Mouse (Mus musculus): ENCODE results near the gene Cped1.
A peak's percentile ranks its signal among the peaks of the same experiment; 100 is the strongest.
"Not testable (repeated sequence)": the region's sequence is repeated elsewhere in the genome, so short reads cannot be mapped to it uniquely, and the experiment has no call there.

Gene Cped1

GRCm38 (mm10) chr6:22222087-22222486 lies 236.4 kb downstream of the Cped1 start:
- DNase-seq (ENCODE audit: low spot score in 2 of 2): no peak

DNA sequence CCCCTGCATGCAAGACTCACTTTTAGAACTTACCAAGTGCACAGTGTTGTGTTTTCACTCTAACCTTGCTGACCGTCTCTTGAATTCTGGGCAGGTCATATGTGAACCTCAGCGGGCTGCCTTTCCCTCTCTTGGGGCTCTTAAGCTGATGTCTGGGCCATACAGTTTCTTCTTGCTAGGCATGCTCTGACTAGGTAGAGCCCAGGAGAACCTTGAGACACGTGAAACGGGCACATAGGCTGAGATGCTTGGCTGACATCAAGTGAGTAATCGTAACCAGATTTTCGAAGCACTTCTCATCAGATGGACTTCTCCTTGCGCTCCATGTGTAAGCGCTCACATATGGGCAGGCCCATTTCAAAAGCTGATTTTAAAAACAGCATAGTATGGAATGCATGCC lies 237.2 kb downstream of the Cped1 start:
- no peak for DNase-seq (ENCODE audit: low spot score in 2 of 2)

GRCm38 (mm10) chr6:22224351-22224750 lies 238.6 kb downstream of the Cped1 start:
- DNase-seq (ENCODE audit: low spot score in 2 of 2): no peak

DNA sequence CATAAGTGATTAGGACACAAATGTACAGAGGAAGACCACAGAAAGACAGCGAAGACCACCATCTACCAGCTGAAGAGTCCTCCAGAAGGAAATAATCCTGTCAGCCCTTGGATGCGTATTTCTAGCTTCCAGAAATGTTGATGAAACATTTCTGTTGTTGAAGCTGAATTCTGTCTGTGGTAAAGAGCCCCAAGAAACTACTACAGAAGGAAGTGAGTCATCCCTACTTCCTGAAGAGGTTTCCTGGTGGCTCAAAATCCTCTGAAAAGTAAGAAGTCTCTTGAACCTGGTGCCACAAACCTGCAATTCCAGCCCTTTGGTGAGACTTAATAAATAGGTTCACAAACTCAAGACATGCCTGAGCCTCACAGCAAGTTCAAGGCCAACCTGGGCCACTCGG lies 245.5 kb downstream of the Cped1 start:
- DNase-seq (ENCODE audit: low spot score in 2 of 2): no peak

- no peak for DNase-seq (ENCODE audit: low spot score in 2 of 2)
Observed at GRCm38 (mm10) chr6:22233517-22233916, 247.8 kb downstream of the Cped1 start.

DNA sequence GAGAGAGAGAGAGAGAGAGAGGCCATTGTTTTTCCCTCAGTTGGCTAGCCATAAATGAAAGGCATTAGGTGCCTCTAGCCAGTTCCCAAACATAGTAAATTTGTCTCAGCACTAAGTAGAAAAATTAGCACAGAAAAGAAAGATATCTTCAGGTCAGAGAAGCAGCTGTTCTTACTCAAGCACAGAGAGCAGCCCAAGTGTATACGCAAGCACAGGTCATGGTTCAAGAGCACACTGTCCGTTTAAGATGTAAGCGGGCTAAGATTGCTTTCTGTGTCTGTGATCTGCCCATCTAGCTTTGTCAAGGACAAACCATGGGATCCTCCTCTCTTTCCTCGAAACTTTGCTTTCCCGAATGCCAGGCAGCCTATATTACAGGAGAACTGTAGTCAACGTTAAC lies 249.4 kb downstream of the Cped1 start:
- DNase-seq (ENCODE audit: low spot score in 2 of 2): no peak

GRCm38 (mm10) chr6:22243321-22243720 lies 257.6 kb downstream of the Cped1 start:
- DNase-seq (ENCODE audit: low spot score in 2 of 2): no peak

- no peak for DNase-seq (ENCODE audit: low spot score in 2 of 2)
Observed at GRCm38 (mm10) chr6:22246696-22247095, 261.0 kb downstream of the Cped1 start.

DNA sequence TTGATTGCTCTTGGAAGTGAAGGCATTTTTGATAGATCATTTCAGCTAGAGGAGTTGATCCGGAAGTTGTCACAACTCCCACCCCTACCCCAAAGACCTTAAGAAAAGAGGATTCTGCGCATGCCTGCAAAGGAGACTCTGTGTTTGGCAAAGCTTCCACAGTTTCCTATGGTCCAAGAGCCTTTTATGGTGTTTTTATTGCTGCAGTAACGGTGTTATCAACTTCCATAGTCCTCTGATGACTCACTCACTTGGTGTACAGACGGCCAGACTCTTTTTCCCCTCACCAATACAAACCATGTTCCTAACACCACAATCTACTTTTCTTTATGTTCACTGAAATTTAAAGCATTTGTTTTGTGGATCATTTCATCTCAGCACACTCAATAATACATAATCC lies 273.1 kb downstream of the Cped1 start:
- DNase-seq (ENCODE audit: low spot score in 2 of 2): no peak

DNA sequence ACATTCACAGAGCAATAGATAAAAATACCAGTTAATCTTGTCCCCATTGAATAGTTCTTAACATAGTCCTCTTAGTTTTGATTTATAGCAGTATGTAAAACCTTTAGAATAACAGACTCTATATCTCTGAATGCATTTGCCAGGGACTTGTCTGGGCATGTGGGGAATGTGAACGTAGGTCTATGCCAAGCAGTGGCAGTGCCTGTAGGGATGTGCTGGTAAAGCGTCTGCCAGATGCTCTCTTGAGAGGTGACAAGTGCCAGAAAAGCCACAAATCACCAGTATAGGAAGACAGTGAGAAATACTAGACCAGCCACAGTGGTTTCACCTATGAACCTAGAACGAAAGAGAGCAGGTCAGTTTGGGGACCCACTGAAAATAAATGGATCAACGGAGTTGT lies 276.8 kb downstream of the Cped1 start:
- no peak for DNase-seq (ENCODE audit: low spot score in 2 of 2)

DNA sequence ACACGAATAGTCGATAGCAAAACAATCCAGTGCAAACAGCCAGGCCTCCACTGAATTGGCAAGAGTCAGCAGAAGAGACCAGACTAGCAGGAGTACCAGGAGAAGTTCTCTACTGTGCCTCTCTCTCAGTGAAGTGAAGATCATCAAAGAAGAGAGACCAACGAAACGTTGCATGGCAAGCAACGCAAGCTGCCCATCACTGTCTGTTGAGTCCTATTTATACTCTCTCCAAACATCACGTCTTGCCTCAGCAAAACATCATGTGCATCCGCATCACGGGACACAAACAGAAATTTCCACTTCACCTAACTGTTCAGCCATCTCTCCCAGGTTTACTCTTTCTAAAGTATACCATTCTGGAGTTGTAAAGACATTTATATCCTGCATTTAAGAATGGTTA lies 278.4 kb downstream of the Cped1 start:
- DNase-seq (ENCODE audit: low spot score in 2 of 2): not testable (repeated sequence)

DNA sequence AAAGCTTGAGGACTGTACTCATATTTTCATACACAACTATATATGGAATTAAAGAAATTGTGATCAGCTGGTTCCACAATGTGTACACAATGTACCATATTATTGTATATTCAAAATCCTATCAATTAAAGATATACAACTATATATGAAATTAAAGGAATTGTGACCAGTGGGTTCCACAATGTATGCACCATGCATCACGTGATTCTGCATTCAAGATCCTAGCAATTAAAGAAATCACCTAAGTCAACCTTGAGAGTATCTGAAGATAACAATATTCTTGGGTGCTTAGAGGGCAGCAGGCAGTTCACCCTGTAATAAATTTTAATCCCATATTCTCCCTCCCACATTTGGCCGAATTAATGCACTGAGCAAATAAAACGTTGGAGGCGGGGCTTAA lies 280.3 kb downstream of the Cped1 start:
- DNase-seq (ENCODE audit: low spot score in 2 of 2): no peak

DNA sequence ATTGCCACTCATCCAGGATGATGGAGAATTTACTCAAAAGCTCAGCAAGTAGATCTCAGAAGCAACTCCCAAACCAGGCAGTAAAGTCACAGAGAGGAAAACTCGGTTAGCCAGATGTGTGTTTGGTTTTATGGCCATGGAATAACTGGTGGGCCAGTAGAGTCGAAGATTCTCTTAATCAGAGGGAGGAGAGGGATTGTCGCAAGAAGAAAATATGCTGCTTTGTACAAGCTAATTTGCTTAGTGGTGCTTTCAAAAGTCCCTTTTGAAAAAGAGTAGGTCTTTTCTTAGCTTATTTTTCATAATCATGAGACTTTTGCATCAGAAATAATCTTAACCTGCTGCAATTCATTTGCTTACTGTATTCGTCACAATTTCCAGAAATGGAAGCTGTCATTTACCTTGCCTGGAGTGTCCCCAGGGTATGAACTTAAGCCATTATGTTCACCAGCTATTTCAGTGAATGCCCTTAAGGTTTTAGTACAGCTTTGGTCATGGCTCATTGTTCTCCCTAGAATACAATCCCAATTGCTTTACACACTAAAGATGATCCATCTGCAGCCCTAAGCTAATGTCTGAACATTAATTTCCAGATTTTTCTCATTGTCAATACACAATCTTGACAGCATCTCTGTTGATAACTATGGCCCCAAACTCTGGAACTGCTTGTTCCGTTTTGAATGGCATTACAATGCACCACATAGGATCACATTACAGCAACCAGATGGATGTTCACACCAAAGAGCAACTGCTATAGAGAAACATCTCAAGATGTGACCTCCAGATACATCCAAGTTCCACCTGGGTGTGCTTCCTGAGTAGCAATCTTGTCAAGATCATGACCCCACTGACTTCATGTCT lies 282.3 kb downstream of the Cped1 start:
- no peak for DNase-seq (ENCODE audit: low spot score in 2 of 2)

DNA sequence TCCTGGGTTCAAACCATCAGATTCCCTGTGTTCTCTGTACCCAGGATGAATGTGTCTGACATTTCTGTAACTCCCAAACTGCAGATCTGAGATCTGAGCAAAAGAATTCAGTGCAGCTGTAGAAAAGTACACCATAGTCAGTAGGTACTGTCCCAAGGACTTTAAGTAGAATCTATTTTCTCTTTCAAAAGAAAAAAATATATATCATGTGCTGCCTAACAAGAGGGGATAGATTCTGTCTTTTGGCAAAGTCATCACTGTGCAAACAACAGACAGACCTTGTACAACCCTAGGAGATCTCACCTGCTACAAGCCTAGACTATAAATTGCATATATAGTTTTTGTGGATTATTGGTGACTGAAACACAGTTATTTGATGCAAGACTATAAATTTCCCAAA lies 283.0 kb downstream of the Cped1 start:
- no peak for DNase-seq (ENCODE audit: low spot score in 2 of 2)

DNA sequence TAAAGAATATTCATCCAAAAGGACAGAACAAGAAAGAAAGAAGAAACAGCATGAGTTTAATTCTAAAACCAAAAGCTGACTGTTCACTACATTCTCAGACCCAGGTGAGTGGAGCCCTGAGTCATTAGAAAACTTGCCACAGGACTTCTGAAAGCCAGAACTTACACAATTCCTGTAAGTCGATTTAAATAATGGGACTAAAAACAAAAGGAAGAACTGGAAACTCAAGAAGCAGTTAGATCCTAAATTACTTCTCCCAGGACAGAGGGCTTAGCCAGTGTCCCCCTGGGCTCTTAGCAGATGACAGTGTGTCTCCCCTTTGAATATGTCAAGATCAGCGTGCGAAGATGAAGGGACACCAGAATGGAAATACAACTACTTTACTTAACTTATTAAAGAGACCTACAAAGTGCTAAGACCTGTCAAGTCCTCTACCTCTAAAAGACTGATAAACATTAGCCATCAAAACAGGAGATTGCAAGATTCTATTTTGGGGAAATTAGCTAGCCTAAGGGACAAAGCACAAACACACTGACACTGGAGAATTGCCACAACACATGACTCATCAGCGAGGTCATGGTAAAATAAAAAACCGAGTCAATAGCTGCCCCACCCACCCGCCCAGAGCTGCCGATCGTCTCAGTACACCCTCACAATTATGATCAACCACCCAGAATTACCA lies 284.3 kb downstream of the Cped1 start:
- no peak for DNase-seq (ENCODE audit: low spot score in 2 of 2)

DNA sequence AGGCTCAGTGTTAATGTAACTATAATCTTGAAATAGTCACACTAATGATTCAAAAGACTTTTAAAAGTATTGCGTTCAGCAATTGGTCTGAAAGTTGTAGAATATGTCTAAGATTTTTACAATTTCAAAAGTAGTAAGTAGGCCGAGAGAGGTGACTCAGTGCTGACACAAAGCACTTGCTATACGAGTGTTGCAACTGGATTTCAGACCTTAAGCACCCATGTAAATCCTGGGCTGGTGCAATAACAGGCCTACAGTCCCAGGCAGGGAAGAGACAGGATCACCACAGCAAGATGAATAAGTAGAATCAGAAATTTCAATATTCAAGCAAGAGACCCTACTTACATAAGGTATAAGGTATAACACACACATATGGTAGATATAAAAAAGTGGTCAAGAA lies 292.2 kb downstream of the Cped1 start:
- DNase-seq (ENCODE audit: low spot score in 2 of 2): no peak

- peak in 1 of 2 experiments; percentile 20 for DNase-seq (ENCODE audit: low spot score in 2 of 2)
Observed at GRCm38 (mm10) chr6:22280217-22280861, 294.6 kb downstream of the Cped1 start.

DNA sequence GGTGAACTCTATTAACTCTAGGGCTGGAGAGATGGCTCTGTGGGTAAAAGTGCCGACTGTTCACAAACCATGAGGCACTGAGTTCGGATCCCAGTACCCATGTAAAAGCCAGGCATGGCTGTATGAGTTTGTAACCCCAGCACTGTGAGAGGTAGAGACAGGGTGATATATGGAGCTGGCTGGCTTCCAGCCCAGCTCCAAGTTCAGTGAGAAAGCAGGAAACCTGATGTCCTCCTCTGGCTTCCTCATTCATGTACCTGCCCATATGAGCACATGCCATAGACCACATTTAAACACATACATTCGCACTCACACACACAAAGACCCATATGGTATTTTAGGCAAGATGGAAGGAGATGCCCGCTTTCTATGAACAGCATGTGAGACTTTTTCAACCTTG lies 296.7 kb downstream of the Cped1 start:
- no peak for DNase-seq (ENCODE audit: low spot score in 2 of 2)

- DNase-seq (ENCODE audit: low spot score in 2 of 2): peak in 1 of 2 experiments; percentile 25
Observed at GRCm38 (mm10) chr6:22288004-22288736, 302.5 kb downstream of the Cped1 start, which contains the start of gene Wnt16. Wnt16 (plus strand) TSS chr6:22288227.

- peak in 1 of 2 experiments; percentile 20 for DNase-seq (ENCODE audit: low spot score in 2 of 2)
Observed at GRCm38 (mm10) chr6:22288737-22289460, 303.2 kb downstream of the Cped1 start.

- DNase-seq (ENCODE audit: low spot score in 2 of 2): no peak
Observed at GRCm38 (mm10) chr6:22289461-22290021, 303.8 kb downstream of the Cped1 start.

Measured in frontal cortex, postnatal 10 days (tissue).